Mouse (Mus musculus) c-Kit-negative CD71-positive TER-119-positive erythroid progenitor cells, embryonic 14.5 days (primary cell): ENCODE measurements around the gene Foxp2.

ENCODE experiments used
- DNase-seq: peaks from one replicate; pipeline ENCODE4 v3.0.0-alpha.2; 2013; ENCODE audit warnings: low read depth, low spot score

Foxp2 gene

GRCm38 (mm10) chr6:14901183-14901970 is at the start of gene Foxp2:
Gene Foxp2, plus strand, starts transcription at chr6:14901349.
- DNase-seq = no peak

GRCm38 (mm10) chr6:14885199-14885598 is 15.9 kb upstream of the Foxp2 start:
- DNase-seq = no peak

GRCm38 (mm10) chr6:14897028-14897427 is 4.1 kb upstream of the Foxp2 start:
- DNase-seq = no peak

- no peak for DNase-seq
Measured at GRCm38 (mm10) chr6:14898096-14898855, 2.9 kb upstream of the Foxp2 start.

- DNase-seq = no peak
Measured at GRCm38 (mm10) chr6:14899021-14899610, 2.0 kb upstream of the Foxp2 start.

GRCm38 (mm10) chr6:14899936-14900578 is 1.1 kb upstream of the Foxp2 start:
- DNase-seq = no peak

GRCm38 (mm10) chr6:14900579-14901021 is 549 bp upstream of the Foxp2 start:
- no peak for DNase-seq

- no peak for DNase-seq
Measured at GRCm38 (mm10) chr6:14901971-14902670, 972 bp downstream of the Foxp2 start.

- no peak for DNase-seq
Measured at GRCm38 (mm10) chr6:14903271-14903965, 2.3 kb downstream of the Foxp2 start.

GRCm38 (mm10) chr6:14915066-14915465 is 13.9 kb downstream of the Foxp2 start:
- no peak for DNase-seq

- DNase-seq = no peak
Measured at GRCm38 (mm10) chr6:14922704-14923103, 21.6 kb downstream of the Foxp2 start.

GRCm38 (mm10) chr6:14924976-14925489 is 23.9 kb downstream of the Foxp2 start:
- no peak for DNase-seq

GRCm38 (mm10) chr6:14951060-14951459 is 49.9 kb downstream of the Foxp2 start:
- no peak for DNase-seq

GRCm38 (mm10) chr6:14952731-14953130 is 51.6 kb downstream of the Foxp2 start:
- DNase-seq = no peak

GRCm38 (mm10) chr6:14977042-14977441 is 75.9 kb downstream of the Foxp2 start:
- no peak for DNase-seq

- no peak for DNase-seq
Measured at GRCm38 (mm10) chr6:14978201-14978600, 77.1 kb downstream of the Foxp2 start.

GRCm38 (mm10) chr6:15008113-15008512 is 107.0 kb downstream of the Foxp2 start:
- DNase-seq = no peak

GRCm38 (mm10) chr6:15028488-15028887 is 127.3 kb downstream of the Foxp2 start:
- DNase-seq = no peak

GRCm38 (mm10) chr6:15029446-15030125 is 128.4 kb downstream of the Foxp2 start:
- DNase-seq = peak; percentile 27

- DNase-seq = no peak
Measured at GRCm38 (mm10) chr6:15063246-15063645, 162.1 kb downstream of the Foxp2 start.
